Mouse (Mus musculus): ENCODE measurements at regions not wholly inside any gene's neighbourhood (a gene's known extent, or its start where the extent isn't known, plus 50 kb on each side); places are given as distances from the start of the nearest gene placed in this dataset.

DNA sequence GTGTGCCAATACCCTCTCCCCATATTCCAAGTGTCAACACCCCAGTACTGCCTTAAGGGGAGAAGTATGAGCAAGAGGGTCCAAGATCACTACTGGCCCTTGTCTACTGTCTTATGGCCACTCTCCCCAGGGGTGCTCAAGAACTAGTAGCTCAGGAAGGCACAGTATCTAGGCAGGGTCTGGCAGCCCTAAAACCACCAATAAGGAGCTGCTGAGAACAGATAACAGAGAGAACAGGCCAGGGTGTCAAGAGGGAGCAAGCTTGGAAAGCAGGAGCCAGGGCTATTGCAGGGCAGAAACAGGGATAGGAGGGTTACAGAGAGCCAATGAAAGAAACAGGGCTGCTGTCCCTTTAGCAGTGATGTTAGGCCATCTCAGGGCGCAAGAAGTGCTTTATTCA is 139.6 kb upstream of the D7Ertd443e start:
- no peak for TF ChIP-seq CTCF (IDR thresholded peaks at IDR 0.05; ENCODE audit: low read depth, low read length)
- no peak for TF ChIP-seq POLR2A (IDR thresholded peaks at IDR 0.05; ENCODE audit: extremely low read depth, insufficient read depth, low read length)

All from liver, adult 2 months (tissue).